Mouse (Mus musculus): ENCODE measurements around the gene Runx3.

The Runx3 gene

GRCm38 (mm10) chr4:135150031-135150801 is 29.8 kb downstream of the Runx3 start:
- no peak for DNase-seq (ENCODE audit: low read depth, low spot score)

- DNase-seq (ENCODE audit: low read depth, low spot score): no peak
These were observed 30.9 kb downstream of the Runx3 start for GRCm38 (mm10) chr4:135151111-135151987.

GRCm38 (mm10) chr4:135151988-135152594 is 31.6 kb downstream of the Runx3 start:
- DNase-seq (ENCODE audit: low read depth, low spot score): no peak

DNA sequence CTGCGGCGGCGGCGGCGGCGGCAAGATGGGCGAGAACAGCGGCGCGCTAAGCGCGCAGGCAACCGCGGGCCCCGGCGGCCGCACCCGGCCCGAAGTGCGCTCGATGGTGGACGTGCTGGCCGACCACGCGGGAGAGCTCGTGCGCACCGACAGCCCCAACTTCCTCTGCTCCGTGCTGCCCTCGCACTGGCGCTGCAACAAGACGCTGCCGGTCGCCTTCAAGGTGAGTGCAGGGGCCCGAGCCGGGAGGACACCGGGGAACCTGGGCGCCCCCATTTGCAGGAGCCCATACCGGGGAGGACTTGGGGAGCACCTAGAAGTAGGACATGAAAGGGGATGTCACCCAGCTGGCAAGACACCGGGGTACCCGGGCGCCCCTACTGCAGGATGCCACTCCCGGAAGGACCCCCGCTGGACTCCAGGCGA is 32.4 kb downstream of the Runx3 start:
- no peak for DNase-seq (ENCODE audit: low read depth, low spot score)

- DNase-seq (ENCODE audit: low read depth, low spot score): no peak
These were observed 33.0 kb downstream of the Runx3 start for GRCm38 (mm10) chr4:135153260-135154088.

- DNase-seq (ENCODE audit: low read depth, low spot score): no peak
These were observed 33.9 kb downstream of the Runx3 start for GRCm38 (mm10) chr4:135154089-135154949.

- no peak for DNase-seq (ENCODE audit: low read depth, low spot score)
These were observed 34.8 kb downstream of the Runx3 start for GRCm38 (mm10) chr4:135155106-135155800.

GRCm38 (mm10) chr4:135155805-135156469 is 35.5 kb downstream of the Runx3 start:
- no peak for DNase-seq (ENCODE audit: low read depth, low spot score)

- DNase-seq (ENCODE audit: low read depth, low spot score): no peak
These were observed 36.1 kb downstream of the Runx3 start for GRCm38 (mm10) chr4:135156531-135156930.

DNA sequence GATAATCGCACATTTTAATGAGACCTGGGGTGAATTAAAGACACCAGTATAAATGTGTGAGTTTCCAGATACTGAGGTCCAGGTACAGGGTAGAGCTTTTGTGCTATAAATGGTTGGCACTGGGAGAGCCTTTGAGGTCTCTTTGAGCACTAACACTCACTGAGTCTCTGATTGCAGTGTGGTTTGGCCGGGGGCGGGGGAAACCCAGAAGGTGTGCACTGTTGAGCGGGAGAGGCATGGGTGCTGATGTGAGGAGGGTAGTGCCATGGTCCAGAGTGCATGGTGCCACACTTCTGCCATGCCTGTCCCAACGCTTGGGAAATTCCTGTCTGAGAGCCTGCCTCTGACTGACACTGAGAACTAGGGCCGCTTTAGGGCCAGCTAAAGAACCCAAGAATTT is 36.9 kb downstream of the Runx3 start:
- DNase-seq (ENCODE audit: low read depth, low spot score): no peak

DNA sequence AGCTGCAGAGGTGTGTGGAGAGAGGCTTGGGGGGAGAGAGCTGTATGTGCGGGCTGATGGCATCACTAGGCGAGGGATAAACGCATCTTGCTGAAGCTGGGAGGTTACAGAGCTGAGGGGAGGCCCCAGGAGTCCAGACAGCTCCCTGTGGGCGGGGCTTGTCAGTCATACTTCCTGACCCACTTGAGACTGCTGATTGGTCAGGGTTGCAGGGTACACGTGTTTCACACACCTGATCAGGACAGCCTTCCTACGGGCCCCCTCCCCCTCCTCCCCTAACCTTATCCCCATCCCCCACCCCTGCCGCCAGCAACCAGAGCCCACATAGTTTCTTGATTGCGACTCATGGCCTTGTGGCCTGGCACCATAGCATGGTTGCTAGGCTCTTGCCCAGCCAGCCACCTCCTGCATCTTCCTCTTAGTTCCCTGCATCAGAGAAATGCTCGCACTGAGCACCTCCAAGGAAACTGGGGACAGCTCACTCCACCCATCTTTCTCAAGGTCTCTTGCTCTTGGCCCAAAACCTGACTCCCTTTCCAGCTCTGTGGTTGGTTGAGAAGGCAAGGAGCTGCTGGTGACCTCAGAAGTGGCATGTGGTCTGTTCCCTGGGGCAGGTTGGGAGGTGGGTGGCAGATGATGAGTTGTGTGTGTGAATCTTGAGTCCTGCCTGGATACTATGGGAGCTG is 38.4 kb downstream of the Runx3 start:
- DNase-seq (ENCODE audit: low read depth, low spot score): no peak

- no peak for DNase-seq (ENCODE audit: low read depth, low spot score)
These were observed 39.2 kb downstream of the Runx3 start for GRCm38 (mm10) chr4:135159663-135160062.

DNA sequence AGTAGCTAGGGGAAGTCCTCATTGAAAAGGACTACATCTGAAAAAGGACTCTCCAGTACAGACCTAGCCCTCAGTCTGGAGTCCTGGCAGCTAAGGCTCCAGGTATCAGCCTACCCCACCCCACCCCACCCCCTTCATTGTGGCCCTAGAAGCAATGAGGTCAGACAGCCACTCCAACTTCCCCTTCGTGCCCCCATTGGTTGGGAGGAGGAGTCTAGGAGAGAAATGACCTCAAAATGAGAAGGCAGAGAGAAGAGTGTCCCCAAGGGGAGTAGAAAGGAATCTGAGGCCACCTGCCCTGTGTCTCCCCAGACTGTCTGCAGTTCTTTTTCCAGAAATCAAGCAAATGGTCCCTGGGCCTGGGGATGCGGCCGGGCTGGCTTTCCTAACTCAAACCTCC is 39.7 kb downstream of the Runx3 start:
- DNase-seq (ENCODE audit: low read depth, low spot score): no peak

DNA sequence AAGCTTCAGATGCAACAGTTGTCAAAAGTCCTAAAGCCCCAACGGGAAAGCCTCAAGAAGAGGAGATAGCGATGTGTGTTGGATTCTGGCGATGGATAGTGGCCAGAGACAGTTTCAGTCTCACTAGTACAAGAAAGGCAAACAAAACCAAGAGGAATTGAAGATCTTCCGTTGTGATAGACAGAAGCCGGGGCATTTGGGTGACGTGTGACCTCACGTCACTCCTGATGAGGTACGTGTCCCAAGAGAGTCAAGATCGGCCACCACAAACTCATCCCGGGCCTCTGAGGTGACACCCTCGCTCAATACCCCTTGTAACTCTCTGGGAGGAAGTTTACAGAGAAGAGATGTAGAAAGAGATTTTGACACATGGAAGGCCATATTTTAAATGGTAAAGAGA is 41.0 kb downstream of the Runx3 start:
- DNase-seq (ENCODE audit: low read depth, low spot score): no peak

- DNase-seq (ENCODE audit: low read depth, low spot score): no peak
These were observed 45.3 kb downstream of the Runx3 start for GRCm38 (mm10) chr4:135165761-135166160.

- DNase-seq (ENCODE audit: low read depth, low spot score): no peak
These were observed 46.2 kb downstream of the Runx3 start for GRCm38 (mm10) chr4:135166413-135167225.

- no peak for DNase-seq (ENCODE audit: low read depth, low spot score)
These were observed 47.5 kb downstream of the Runx3 start for GRCm38 (mm10) chr4:135167816-135168527.

All from c-Kit-negative CD71-positive TER-119-positive erythroid progenitor cells, embryonic 14.5 days (primary cell).